Mouse (Mus musculus) liver, embryonic 14.5 days (tissue): ENCODE measurements around the gene Nrg3. TPM values are rescaled to one million over a fixed set of nuclear protein-coding genes. Genes with fewer than 3 reads are reported as not detected.

Experiments used
- ATAC-seq: fragments of 200-750 bp; cut with Nextera tagmentation; 2 replicates; pipeline ENCODE4 v1.8.0; 2017; ENCODE audit warnings: moderate number of reproducible peaks, mild to moderate bottlenecking, moderate library complexity; ENCODE audit not compliant: insufficient read depth
- DNase-seq, 3 experiments: peaks; one replicate each; pipeline ENCODE4 v3.0.0-alpha.2; 2012 to 2013; ENCODE audit warnings: low read depth in 3 of 3, low spot score in 3 of 3
- H3K27ac ChIP-seq: fragments of 300-500 bp; sonication (generic); 2 replicates; pipeline ENCODE4 v1.5.1; 2014; ENCODE audit warnings: moderate library complexity, mild to moderate bottlenecking, control low read depth, inconsistent platforms
- H3K27me3 ChIP-seq: fragments of 300-500 bp; sonication (generic); 2 replicates; pipeline ENCODE4 v1.6.1; 2014; ENCODE audit warnings: mild to moderate bottlenecking, low read length, moderate library complexity; ENCODE audit not compliant: control insufficient read depth, insufficient read depth
- H3K36me3 ChIP-seq: fragments of 300-500 bp; sonication (generic); replicated peaks from 2 replicates; pipeline ENCODE4 v1.6.1; 2014; ENCODE audit warnings: low read depth; ENCODE audit not compliant: control insufficient read depth, insufficient read depth
- H3K4me1 ChIP-seq, 2 experiments: fragments of 200-500 bp in 1 of 2; fragments of 300-500 bp in 1 of 2; sonication (generic) in 1 of 2; replicated peaks; 2 replicates each; pipeline ENCODE4 v1.6.1; 2012 to 2014; ENCODE audit warnings: antibody characterized with exemption in 1 of 2, inconsistent platforms in 1 of 2, low read length in 1 of 2; ENCODE audit not compliant: control insufficient read depth in 2 of 2, insufficient read depth in 2 of 2
- H3K4me2 ChIP-seq: fragments of 300-500 bp; sonication (generic); 2 replicates; pipeline ENCODE4 v1.6.1; 2014; ENCODE audit warnings: low read depth, mild to moderate bottlenecking, control low read depth, moderate library complexity
- H3K4me3 ChIP-seq, 2 experiments: fragments of 200-500 bp in 1 of 2; fragments of 300-500 bp in 1 of 2; sonication (generic) in 1 of 2; 2 replicates each; pipeline ENCODE4 v1.5.1; 2012 to 2014; ENCODE audit warnings: low read depth in 2 of 2, low read length in 2 of 2, mild to moderate bottlenecking in 2 of 2, control low read depth in 1 of 2, inconsistent platforms in 1 of 2, moderate library complexity in 1 of 2; ENCODE audit not compliant: insufficient read depth in 1 of 2
- H3K9ac ChIP-seq: fragments of 300-500 bp; sonication (generic); replicated peaks from 2 replicates; pipeline ENCODE4 v1.6.1; 2014; ENCODE audit warnings: mild to moderate bottlenecking, control low read depth, moderate library complexity
- H3K9me3 ChIP-seq: fragments of 300-500 bp; sonication (generic); 2 replicates; pipeline ENCODE4 v1.6.1; 2016; ENCODE audit warnings: low read length, mixed read lengths; ENCODE audit not compliant: control insufficient read depth
- CTCF ChIP-seq: IDR thresholded peaks from 2 replicates; pipeline ENCODE4 v1.5.1; 2016; ENCODE audit warnings: antibody characterized with exemption, low read depth, control low read depth
- EP300 ChIP-seq: IDR thresholded peaks from 2 replicates; pipeline ENCODE4 v1.6.1; 2016; ENCODE audit warnings: antibody characterized with exemption, low read depth
- WGBS: fragments of 180-500 bp; shearing (Covaris S2); extraction: QIAGEN DNeasy Blood & Tissue Kit; methylation state at CpG from one replicate; pipeline ENCODE4 v1.1.7; 2014; ENCODE audit not compliant: insufficient replicate concordance; 5-methylcytosine and 5-hydroxymethylcytosine counted together
- polyA plus RNA-seq, 2 experiments: library from polyadenylated mRNA; depleted of rRNA in 1 of 2; stranded (reverse) in 1 of 2; unstranded in 1 of 2; fragments of >200 nt; fragmentation: Nextera tagmentation in 1 of 2; extraction: Ambion mirVana in 1 of 2; gene quantifications; 2 replicates each; pipeline versions ENCODE4 v1.2.1 to v1.2.3; 2012 to 2014

Nrg3 gene
- polyA plus RNA-seq, 2 experiments: not detected

GRCm38 (mm10) chr14:39317424-39318110, 155.3 kb downstream of the Nrg3 start:
- DNase-seq (no peak), ATAC-seq (no peak)
- WGBS: 36% methylated on average over 4 of the region's 4 CpGs
- no peaks in the 10 kb centered on the region for H3K4me1 ChIP-seq
- H3K27ac ChIP-seq: no peak overlapping the region
- no peaks in the 10 kb centered on the region for H3K27me3 ChIP-seq
- no peak overlapping the region for H3K9ac ChIP-seq
- H3K9me3 ChIP-seq: no peaks in the 10 kb centered on the region
- H3K36me3 ChIP-seq: no peaks in the 10 kb centered on the region
- no peak overlapping the region for H3K4me2 ChIP-seq
- TF ChIP-seq CTCF: no peak
- no peak for TF ChIP-seq EP300
- H3K4me3 ChIP-seq: no peak overlapping the region

GRCm38 (mm10) chr14:39314111-39314510, 158.8 kb downstream of the Nrg3 start:
- DNase-seq (no peak), ATAC-seq (no peak)
- Histone ChIP-seq H3K27me3 (no peaks in the 10 kb centered on the region), H3K4me2 (no peak overlapping the region), H3K9me3 (no peaks in the 10 kb centered on the region), H3K27ac (no peak overlapping the region), H3K9ac (no peak overlapping the region), H3K4me1 (no peaks in the 10 kb centered on the region), H3K4me3 (no peak overlapping the region), H3K36me3 (no peaks in the 10 kb centered on the region)
- TF ChIP-seq CTCF: no peak
- no peak for TF ChIP-seq EP300

GRCm38 (mm10) chr14:39265121-39265520, 207.8 kb downstream of the Nrg3 start:
- no peaks in the 10 kb centered on the region for H3K9me3 ChIP-seq
- no peak overlapping the region for H3K27ac ChIP-seq
- no peak overlapping the region for H3K9ac ChIP-seq
- no peak overlapping the region for H3K4me2 ChIP-seq
- no peak for TF ChIP-seq CTCF
- no peak for TF ChIP-seq EP300
- no peaks in the 10 kb centered on the region for H3K36me3 ChIP-seq
- WGBS: 72% methylated on average over 1 of the region's 1 CpGs
- H3K4me1 ChIP-seq: no peaks in the 10 kb centered on the region
- no peak for ATAC-seq
- DNase-seq: no peak
- H3K27me3 ChIP-seq: no peaks in the 10 kb centered on the region
- no peak overlapping the region for H3K4me3 ChIP-seq

- Histone ChIP-seq H3K9me3 (no peaks in the 10 kb centered on the region), H3K27me3 (no peaks in the 10 kb centered on the region), H3K4me2 (no peak overlapping the region), H3K27ac (no peak overlapping the region), H3K9ac (no peak overlapping the region), H3K36me3 (no peaks in the 10 kb centered on the region), H3K4me3 (no peak overlapping the region), H3K4me1 (no peaks in the 10 kb centered on the region)
- WGBS: 67% methylated on average over 4 of the region's 4 CpGs
- no peak for ATAC-seq
- TF ChIP-seq EP300 (no peak), CTCF (no peak)
- no peak for DNase-seq
Observed at GRCm38 (mm10) chr14:39264422-39264821, 208.5 kb downstream of the Nrg3 start.

GRCm38 (mm10) chr14:39261016-39261415, 211.9 kb downstream of the Nrg3 start:
- Histone ChIP-seq H3K27ac (no peak overlapping the region), H3K4me2 (no peak overlapping the region), H3K27me3 (no peaks in the 10 kb centered on the region), H3K9ac (no peak overlapping the region), H3K4me1 (no peaks in the 10 kb centered on the region), H3K4me3 (no peak overlapping the region), H3K36me3 (no peaks in the 10 kb centered on the region), H3K9me3 (no peaks in the 10 kb centered on the region)
- ATAC-seq (no peak), DNase-seq (no peak)
- 43% methylated on average over 1 of the region's 1 CpGs for WGBS
- no peak for TF ChIP-seq EP300
- no peak for TF ChIP-seq CTCF
